Mouse (Mus musculus) kidney, adult 18-20 months (tissue): ENCODE measurements at regions not wholly inside any gene's neighbourhood (a gene's known extent, or its start where the extent isn't known, plus 50 kb on each side); places are given as distances from the start of the nearest gene placed in this dataset.
"Not testable (repeated sequence)": the region's sequence is repeated elsewhere in the genome, so short reads cannot be mapped to it uniquely, and the experiment has no call there.

ENCODE experiments used
- DNase-seq: peaks from one replicate; pipeline ENCODE4 v3.0.0; 2021

- no peak for DNase-seq
Observed at GRCm38 (mm10) chr16:86340311-86340710, 438.7 kb upstream of the Adamts5 start.

DNA sequence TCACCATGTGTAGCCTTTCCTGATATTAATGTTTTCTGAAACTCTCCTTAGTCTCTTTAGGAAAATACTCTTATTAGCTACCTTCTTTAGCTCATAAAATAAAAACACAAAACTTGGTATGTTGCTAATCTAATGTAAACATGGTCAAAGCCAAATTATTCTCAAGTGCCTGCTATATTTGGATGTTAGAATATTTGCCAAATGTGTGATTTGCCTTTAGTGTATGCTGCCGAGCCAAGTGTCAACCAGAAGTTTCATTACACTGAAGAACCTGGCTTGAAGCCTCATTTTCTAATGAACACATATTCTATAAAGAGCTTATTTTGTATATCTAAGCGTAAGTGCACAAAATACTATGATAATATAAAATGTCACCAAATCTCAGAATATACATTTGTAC lies 423.8 kb upstream of the Adamts5 start:
- no peak for DNase-seq

DNA sequence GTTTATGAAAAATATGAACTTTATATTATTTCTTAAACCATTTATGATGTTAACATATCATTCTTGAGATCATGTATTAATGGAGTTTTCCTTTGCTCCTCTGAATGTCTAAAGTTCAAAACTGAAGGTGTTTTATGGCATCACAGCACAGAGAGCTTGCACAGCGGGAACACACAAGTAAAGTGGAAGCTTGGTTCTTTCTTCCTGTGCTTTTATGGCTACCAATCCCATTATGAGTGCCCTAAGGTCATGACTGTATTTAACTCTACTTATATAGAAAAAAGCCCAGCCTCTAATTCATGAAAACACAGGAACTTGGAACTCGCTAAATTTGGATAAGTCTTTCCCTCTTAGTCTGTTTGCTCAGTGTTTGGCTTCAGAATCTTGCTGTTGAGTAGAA lies 417.3 kb upstream of the Adamts5 start:
- DNase-seq = no peak

DNA sequence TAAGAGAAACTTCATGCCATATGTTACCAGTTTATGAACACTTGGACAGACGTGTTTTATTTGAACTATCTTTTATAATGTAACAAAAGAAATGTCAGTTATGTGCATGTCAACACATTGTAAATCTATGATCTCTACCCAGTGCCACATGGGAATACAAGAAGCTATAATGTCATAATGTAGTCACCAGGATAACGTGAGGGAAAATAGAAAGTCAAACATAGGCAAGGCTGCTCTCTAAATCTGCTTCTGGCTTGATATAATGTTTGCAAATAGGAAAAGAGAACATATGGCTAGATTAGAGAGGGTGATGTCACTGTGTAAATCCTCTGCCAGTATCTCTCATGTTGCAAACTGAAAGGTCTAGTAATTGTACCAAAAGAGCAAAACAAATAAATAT lies 408.1 kb upstream of the Adamts5 start:
- no peak for DNase-seq

GRCm38 (mm10) chr16:86303869-86304268 lies 402.2 kb upstream of the Adamts5 start:
- DNase-seq = no peak

- no peak for DNase-seq
Observed at GRCm38 (mm10) chr16:86302451-86303145, 401.0 kb upstream of the Adamts5 start.

GRCm38 (mm10) chr16:86294436-86294835 lies 392.8 kb upstream of the Adamts5 start:
- no peak for DNase-seq

DNA sequence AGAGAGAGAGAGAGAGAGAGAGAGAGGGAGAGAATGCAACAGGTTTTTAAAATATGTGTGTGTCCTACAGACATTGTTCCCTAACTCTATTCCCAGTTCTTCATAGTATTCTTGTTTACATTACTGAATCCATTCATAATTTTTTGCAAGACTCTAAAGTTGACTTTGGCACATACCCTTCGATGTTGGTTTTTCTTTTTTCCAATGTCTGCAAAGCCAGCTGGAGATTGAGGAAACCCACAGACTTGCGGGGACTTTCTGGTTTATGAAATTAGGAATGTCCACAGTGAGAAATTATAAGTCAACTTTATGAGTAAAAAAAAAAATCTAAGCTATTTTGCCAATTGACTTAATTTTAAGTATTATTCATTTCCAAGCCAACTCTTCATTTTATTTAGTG lies 379.7 kb upstream of the Adamts5 start:
- no peak for DNase-seq

DNA sequence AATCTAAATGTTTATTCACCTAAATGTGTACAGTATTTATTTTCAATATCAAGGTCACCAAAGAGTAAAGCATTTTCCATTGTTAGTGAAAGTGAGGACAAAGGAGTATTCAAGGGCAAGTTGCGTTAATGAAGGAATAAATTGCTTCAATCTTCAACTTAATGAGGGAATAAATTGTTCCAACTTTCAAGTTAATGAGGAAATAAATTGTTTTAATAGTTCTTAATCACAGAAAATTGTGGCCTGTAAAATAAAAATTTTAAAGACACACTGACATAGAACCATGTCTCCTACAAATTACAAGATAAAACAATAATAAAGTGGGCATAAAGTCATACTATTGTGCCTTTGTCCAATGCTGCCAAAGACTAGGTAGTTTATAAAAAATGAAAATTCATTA lies 375.4 kb upstream of the Adamts5 start:
- no peak for DNase-seq

- DNase-seq = no peak
Observed at GRCm38 (mm10) chr16:86261612-86262011, 360.0 kb upstream of the Adamts5 start.

DNA sequence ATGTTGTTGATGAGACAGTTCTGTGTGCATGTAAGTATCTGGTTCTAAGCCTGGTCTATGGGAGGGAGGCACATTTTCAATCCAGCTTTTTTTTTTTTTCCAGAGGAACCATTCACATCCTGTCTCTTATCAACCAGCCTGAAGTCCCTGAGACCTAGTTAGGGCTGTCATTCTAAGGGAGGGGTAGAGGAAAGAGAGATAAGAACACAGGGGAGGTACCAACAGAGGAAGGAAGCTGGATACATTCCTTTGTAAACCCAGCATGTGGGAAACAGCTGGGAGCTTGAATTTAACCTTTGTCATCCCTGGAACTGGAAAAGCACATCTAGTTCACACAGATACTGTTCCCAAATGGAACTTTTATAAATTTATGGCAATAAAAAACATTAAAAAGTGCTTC lies 351.0 kb upstream of the Adamts5 start:
- DNase-seq = no peak

DNA sequence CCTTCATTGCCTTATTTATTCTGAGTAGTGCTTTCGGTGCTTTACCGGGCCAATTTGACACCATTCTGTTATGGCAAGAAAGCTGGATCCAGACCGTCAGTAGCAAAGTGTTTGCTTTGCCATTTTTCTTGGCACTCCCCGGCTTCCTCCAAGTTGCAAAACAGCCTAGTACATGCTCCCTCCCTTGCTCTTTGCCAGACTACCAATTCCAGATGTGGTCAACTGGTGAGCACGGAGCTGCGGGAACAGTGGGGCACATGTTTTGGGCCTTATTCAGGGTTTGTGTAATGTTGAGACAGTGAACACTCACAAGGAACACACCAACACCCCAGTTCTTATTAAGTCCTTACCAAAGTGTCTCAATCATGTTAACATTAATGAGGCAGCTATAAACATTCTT lies 348.4 kb upstream of the Adamts5 start:
- no peak for DNase-seq

GRCm38 (mm10) chr16:86244191-86244590 lies 342.6 kb upstream of the Adamts5 start:
- no peak for DNase-seq

DNA sequence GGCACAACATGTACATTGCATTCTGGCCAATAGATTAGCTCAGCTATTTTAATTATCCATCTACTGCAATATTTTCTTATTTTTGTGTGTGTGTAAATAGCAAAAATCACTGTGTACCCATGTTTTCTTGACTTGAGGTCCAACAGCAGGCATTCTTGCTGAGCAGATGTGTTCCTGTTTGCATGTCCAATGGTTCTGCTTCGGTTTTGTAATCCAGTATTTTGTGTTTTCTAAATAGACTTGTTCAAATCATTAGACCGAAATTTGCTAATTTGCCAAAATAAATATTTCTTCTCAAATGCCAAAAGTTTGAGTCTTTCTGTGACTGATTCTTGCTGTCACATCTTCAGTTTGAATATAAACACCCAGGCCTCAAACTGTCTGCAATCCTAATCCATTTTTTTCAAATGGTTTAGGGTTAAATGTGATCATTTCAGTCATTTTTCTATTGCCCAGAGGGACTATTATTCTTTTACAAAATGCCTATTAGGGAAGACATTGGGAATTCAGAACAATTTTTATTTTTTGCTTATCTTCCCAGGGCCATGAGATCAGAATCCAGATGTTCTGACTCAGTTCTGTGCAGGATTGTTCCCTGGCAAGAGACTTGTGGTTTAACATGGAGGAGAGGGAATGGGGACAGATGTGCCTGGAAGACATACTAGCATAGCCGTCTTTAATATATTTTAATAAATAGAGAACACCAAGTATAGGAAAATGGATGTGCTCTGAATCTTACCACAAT lies 341.3 kb upstream of the Adamts5 start:
- DNase-seq = no peak

DNA sequence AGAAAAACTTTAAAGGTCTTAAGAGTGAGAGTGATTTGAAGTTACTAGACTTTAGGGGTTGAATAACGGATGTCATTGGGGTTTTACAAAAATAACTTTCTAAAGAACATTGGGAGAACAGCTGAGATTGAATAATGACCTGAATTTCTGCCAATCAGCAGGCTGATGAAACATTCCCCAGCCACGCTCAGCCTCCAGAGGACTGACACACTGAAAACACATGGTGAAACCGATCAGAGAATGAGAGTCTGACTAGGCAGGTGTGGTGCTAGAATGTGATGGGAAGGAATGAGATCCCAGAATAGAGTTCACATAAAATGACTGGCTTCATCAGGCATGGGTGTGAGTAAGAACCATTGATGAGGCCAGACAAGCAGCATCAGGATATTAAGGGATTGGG lies 321.4 kb upstream of the Adamts5 start:
- DNase-seq = no peak

DNA sequence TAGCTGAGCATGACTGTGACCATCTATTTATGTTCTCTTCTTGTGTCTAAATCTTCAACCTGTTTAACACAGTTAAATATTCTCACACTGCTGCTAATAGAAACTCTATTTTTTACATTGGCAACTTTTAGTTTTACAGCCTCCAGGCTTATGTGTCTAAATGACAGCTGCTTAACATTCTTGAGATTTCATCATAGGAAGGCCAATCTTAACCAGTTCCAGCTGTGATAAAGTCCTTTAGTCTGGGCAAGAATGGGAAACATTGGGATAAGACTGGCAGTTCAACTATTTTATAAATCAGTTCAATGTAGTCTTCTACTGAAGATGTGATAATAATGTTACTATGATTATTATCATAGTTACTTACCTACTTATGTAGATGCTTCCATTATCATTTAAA lies 308.9 kb upstream of the Adamts5 start:
- no peak for DNase-seq

DNA sequence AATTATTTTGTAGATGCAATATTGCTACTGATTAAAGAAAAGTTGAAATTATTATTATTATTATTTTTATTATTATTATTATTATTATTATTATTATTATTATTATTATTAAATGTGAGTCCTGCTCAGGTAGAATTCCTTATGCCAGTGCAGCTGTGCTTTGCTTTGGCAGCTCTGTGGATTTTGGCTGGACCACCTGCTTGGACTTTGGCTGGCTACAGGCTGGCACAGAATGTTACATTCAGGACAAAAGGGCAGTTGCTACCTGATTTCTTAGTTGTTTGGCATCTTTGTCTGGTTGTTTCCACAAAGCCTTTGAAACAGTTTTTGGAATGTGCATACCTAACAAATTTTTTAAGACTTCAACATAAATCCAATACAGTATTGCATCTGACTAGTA lies 307.7 kb upstream of the Adamts5 start:
- no peak for DNase-seq

GRCm38 (mm10) chr16:86189874-86190273 lies 288.2 kb upstream of the Adamts5 start:
- no peak for DNase-seq

DNA sequence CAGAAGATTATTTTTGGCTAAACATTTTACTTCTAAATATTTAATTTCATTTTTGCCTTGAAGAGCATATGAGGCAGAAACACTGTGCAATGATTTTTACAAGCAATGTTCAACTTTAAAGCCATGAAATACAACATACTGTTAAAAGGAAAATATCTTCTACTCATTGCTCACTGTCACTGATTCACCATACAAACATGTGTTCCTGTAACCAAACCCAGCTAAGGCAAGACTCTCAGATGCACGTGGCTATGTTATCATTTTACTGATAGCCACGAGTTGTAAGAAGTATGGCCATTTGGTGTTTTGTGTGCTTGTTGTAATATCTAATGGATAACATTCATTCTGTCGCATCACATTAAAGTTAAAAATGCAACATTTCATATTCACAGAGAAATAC lies 287.3 kb upstream of the Adamts5 start:
- DNase-seq = no peak

- not testable (repeated sequence) for DNase-seq
Observed at GRCm38 (mm10) chr16:86187609-86188008, 286.0 kb upstream of the Adamts5 start.

DNA sequence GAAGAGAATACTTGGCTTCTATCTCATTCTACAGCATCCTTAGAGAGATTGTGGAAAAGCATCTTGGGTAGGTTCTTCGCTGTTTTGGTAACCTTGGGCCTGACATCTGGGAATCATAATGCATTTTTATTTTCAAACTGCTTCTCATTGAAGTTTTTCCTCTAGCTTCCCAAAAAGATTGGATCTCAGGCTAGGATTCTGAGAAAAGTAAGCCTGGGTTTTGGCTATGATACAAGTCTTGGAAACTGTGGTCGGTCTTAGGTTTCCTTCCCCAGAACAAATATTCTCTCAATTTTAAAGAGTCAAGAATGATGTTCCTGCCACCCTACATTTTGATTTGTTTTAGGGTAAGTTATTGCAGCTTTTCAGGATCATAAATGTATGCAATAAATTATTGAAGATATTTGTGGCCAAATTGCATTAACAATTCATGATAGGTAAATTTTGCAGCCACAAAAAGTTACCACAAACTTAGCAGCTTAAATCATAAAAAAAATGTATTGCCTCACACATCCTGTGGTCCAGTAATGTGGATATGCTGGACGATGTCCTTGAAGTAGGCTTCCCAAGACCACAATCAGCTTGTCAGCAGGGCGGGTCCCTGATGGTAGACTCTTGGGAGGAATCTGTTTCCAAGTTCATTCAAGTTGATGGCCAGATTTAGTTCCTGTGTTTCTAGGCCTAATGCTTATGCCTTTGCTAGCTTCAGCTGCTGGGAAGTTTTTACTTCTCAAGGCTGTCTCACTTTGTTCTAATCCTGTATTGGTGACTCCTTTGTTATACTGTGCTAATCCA lies 257.6 kb upstream of the Adamts5 start:
- no peak for DNase-seq

DNA sequence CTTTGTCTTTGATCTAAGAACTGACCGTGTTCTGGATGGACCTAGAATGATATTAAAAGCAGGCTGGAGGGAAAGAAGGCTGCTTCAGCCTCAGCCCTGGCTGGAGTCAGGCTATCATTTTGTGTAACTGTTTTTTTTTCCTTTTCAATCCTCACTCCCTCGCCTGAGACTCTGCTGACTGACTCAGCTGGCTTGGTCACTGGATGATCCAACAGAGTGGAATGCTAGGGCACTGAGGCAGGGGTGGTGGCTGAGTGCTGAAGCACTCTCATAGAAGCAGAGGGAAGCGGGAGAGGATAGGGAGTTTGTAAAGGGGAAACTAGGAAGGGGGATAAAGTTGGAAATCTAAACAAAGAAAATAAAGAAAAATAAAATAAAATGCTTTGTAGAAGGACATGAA lies 236.5 kb upstream of the Adamts5 start:
- no peak for DNase-seq

DNA sequence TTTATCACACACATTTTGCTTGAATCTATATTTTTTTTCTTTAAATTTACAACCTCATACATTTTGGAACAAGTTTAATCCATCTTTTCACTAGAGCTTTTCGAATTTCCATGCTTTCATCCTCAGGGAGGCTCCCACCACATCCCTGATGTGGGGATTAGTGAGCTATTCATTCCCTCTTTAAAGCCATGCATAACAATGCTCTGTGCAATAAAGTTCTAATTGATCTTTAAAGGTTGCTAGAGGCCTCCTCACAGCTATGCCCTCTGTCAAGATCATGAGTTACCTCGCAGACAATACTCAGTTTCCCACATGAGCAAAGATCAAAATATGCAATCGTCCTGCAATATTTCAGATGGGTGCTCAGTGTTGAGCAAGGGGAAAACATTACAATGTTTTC lies 234.5 kb upstream of the Adamts5 start:
- DNase-seq = no peak

DNA sequence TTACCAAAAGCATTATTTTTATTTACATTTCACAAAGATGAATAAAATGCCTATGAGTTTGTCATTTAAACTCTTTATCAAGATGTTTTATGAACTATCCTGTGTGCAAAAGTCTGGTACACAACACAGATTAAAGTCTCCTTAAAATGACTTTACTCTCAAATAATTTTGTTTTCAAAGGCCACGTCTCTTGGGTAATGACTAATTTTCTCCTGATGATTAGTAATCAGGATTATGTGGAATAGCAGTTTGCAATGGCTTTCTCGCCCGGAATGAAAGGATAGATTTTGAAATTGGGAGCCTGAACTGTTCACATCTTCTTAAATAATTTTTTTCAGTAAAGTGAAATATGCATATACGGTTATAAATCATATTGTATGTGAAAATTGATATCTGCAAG lies 225.8 kb upstream of the Adamts5 start:
- DNase-seq = no peak
